Mouse (Mus musculus) hindbrain, embryonic 16.5 days (tissue): Measurements from ENCODE around the gene Rptor. TPM values are rescaled to one million over a fixed set of nuclear protein-coding genes. Genes with fewer than 3 reads are reported as not detected.
A peak's percentile ranks its signal among the peaks of the same experiment; 100 is the strongest.

Experiments
- ATAC-seq: fragments of 200-750 bp; cut with Nextera tagmentation; 2 replicates; pipeline ENCODE4 v1.8.0; 2017; ENCODE audit warnings: moderate TSS enrichment, moderate library complexity
- H3K27ac ChIP-seq: fragments of 300-500 bp; sonication (generic); 2 replicates; pipeline ENCODE4 v1.5.1; 2014; ENCODE audit warnings: low read depth, mild to moderate bottlenecking, control low read depth, low read length, moderate library complexity
- H3K27me3 ChIP-seq: fragments of 300-500 bp; sonication (generic); replicated peaks from 2 replicates; pipeline ENCODE4 v1.6.1; 2014; ENCODE audit warnings: low read length; ENCODE audit not compliant: control insufficient read depth, insufficient read depth
- H3K36me3 ChIP-seq: fragments of 300-500 bp; sonication (generic); 2 replicates; pipeline ENCODE4 v1.6.1; 2014; ENCODE audit warnings: mild to moderate bottlenecking, low read length, moderate library complexity, mixed read lengths; ENCODE audit not compliant: control insufficient read depth, insufficient read depth
- H3K4me1 ChIP-seq: fragments of 300-500 bp; sonication (generic); 2 replicates; pipeline ENCODE4 v1.6.1; 2014; ENCODE audit warnings: low read depth, low read length; ENCODE audit not compliant: control insufficient read depth, insufficient read depth
- H3K4me2 ChIP-seq: fragments of 300-500 bp; sonication (generic); 2 replicates; pipeline ENCODE4 v1.6.1; 2014; ENCODE audit warnings: mild to moderate bottlenecking, low read length, control low read depth, moderate library complexity
- H3K4me3 ChIP-seq: fragments of 300-500 bp; sonication (generic); 2 replicates; pipeline ENCODE4 v1.5.1; 2014; ENCODE audit warnings: mild to moderate bottlenecking, low read length, control low read depth, moderate library complexity
- H3K9ac ChIP-seq: fragments of 300-500 bp; sonication (generic); 2 replicates; pipeline ENCODE4 v1.6.1; 2014; ENCODE audit warnings: low read depth, mild to moderate bottlenecking, control low read depth, low read length, moderate library complexity
- H3K9me3 ChIP-seq: fragments of 300-500 bp; sonication (generic); 2 replicates; pipeline ENCODE4 v1.6.1; 2014; ENCODE audit warnings: mild to moderate bottlenecking, low read length, moderate library complexity; ENCODE audit not compliant: control insufficient read depth
- WGBS: fragments of 180-500 bp; shearing (Covaris S2); extraction: QIAGEN DNeasy Blood & Tissue Kit; methylation state at CpG from one replicate; pipeline ENCODE4 v1.1.7; 2014; 5-methylcytosine and 5-hydroxymethylcytosine counted together
- polyA plus RNA-seq: library from polyadenylated mRNA; unstranded; fragments of >200 nt; fragmentation: Nextera tagmentation; extraction: Ambion mirVana; gene quantifications from 2 replicates; pipeline ENCODE4 v1.2.1, GENCODE M21; 2015

Rptor gene
- polyA plus RNA-seq, 1 experiment from 2014 or later: 8.5 TPM

DNA sequence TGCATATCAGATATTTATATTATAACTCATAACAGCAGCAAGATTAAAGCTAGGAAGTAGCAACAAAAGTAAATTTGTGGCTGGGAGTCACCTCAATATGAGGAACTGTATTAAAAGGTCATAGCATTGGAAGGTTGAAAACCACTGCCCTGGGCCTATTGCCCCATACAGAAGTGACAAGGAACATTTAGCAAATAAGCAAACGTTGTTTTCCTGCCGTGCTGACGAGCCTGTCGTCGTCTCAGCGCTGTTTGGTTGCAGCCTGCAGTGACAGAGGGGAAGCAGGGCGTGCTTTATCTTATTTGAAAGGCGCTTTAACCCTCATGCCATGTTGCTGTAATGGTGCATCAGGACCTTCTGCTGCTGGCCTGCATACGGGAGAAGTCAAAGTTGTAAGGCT lies 273.0 kb downstream of the Rptor start:
- H3K36me3 ChIP-seq: peaks cover 29% of the 10 kb centered on the region
- ATAC-seq: no peak

DNA sequence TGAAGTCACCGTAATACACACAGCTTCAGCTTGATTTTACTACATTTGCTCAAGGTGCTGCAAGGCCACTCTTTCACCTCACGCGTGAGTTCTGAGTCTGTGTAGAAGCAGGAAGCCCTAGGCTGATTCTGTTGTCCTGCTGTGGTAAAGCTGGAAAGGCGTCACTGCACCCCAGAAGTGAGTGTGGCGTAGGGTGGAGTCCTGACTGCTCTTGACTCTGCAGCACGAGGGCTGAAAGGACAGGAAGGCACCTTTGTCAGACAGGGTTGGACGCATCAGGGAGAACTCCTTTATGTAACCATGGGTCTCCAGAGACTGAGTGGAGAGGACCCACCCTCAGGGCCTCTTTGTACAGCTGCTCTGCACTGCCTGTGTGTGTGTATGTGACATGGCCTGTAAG lies 274.4 kb downstream of the Rptor start:
- no peak for ATAC-seq
- H3K4me1 ChIP-seq: no peaks in the 10 kb centered on the region
- H3K36me3 ChIP-seq: peaks cover 24% of the 10 kb centered on the region
- H3K27me3 ChIP-seq: no peaks in the 10 kb centered on the region
- no peak overlapping the region for H3K27ac ChIP-seq
- no peak overlapping the region for H3K4me3 ChIP-seq
- no peaks in the 10 kb centered on the region for H3K9me3 ChIP-seq
- H3K9ac ChIP-seq: no peak overlapping the region
- WGBS: 88% methylated on average over 7 of the region's 7 CpGs
- H3K4me2 ChIP-seq: no peak overlapping the region

More for the DNA sequence above, 273.0 kb downstream of the Rptor start:
- Histone ChIP-seq H3K4me3 (no peak overlapping the region), H3K9me3 (no peaks in the 10 kb centered on the region), H3K27me3 (no peaks in the 10 kb centered on the region), H3K4me2 (no peak overlapping the region), H3K27ac (no peak overlapping the region), H3K9ac (no peak overlapping the region), H3K4me1 (no peaks in the 10 kb centered on the region)
- 81% methylated on average over 9 of the region's 9 CpGs for WGBS

DNA sequence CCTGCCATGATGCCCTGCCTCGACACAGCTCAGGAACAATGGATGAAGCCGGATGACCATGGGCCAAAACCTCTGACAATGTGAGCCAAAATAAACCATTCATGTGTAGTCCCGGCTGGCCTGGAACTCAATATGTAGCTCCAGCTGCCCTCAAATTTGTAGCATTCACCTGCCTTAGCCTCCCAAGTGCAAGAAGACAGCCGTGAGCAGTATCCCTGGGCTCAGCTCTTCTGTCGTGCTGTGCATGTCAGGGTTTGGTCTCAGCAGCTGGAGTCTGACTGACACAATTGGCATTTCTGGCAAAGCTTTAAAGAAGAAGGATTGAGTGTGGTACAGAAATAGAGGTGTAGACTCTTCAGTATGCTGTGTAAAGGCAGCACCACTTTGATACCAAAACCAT lies 276.9 kb downstream of the Rptor start:
- Histone ChIP-seq H3K36me3 (peaks cover 16% of the 10 kb centered on the region), H3K9ac (no peak overlapping the region), H3K4me1 (no peaks in the 10 kb centered on the region), H3K27ac (no peak overlapping the region), H3K4me3 (no peak overlapping the region), H3K27me3 (no peaks in the 10 kb centered on the region), H3K4me2 (no peak overlapping the region), H3K9me3 (no peaks in the 10 kb centered on the region)
- ATAC-seq: no peak
- WGBS: 86% methylated on average over 5 of the region's 5 CpGs

DNA sequence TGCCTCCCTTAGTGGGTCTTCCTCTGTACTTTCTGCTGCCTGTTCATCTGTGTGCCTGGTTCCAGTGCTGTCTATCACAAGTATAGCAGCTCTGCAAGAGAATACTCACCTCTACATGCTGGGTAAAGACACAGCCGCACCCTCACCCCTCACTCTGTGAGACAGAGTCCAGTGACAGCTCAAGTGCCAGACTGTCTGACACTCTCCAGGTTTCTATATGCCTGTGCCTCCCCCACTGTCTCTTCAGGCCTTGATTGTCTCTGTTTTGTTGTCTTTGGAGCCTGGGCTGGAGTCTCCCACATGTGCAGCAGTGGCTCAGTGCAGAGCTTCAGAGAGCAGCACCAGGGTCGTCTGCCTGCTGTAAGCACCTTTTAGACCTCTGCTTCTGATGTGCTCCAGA lies 280.9 kb downstream of the Rptor start:
- Histone ChIP-seq H3K4me3 (no peak overlapping the region), H3K27me3 (no peaks in the 10 kb centered on the region), H3K4me1 (no peaks in the 10 kb centered on the region), H3K9me3 (no peaks in the 10 kb centered on the region), H3K4me2 (no peak overlapping the region), H3K27ac (no peak overlapping the region), H3K36me3 (peaks cover 13% of the 10 kb centered on the region), H3K9ac (no peak overlapping the region)
- WGBS: 97% methylated on average over 2 of the region's 2 CpGs
- no peak for ATAC-seq

DNA sequence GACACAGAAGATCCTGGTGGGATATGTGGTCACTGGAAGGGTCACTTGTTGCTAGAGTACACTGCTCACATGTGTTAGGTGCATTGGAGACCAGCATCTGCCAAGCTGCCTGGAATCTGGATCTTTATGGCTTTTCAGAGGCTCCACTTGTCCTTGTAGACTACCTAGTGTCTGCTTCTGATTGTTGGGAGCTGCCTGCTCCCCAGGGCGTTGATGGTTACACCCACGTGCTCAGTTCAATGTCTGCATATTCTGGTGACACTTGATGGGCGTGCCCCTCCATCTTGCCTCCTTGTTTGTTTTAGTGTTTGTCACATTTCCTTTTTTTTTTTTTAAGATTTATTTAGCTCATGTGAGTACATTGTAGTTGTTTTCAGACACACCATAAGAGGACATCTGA lies 287.3 kb downstream of the Rptor start:
- no peak overlapping the region for H3K4me2 ChIP-seq
- H3K4me3 ChIP-seq: no peak overlapping the region
- WGBS: 91% methylated on average over 3 of the region's 3 CpGs
- H3K4me1 ChIP-seq: peaks cover 4% of the 10 kb centered on the region
- no peaks in the 10 kb centered on the region for H3K9me3 ChIP-seq
- no peaks in the 10 kb centered on the region for H3K27me3 ChIP-seq
- no peak for ATAC-seq
- H3K27ac ChIP-seq: no peak overlapping the region
- peaks cover 18% of the 10 kb centered on the region for H3K36me3 ChIP-seq
- no peak overlapping the region for H3K9ac ChIP-seq

DNA sequence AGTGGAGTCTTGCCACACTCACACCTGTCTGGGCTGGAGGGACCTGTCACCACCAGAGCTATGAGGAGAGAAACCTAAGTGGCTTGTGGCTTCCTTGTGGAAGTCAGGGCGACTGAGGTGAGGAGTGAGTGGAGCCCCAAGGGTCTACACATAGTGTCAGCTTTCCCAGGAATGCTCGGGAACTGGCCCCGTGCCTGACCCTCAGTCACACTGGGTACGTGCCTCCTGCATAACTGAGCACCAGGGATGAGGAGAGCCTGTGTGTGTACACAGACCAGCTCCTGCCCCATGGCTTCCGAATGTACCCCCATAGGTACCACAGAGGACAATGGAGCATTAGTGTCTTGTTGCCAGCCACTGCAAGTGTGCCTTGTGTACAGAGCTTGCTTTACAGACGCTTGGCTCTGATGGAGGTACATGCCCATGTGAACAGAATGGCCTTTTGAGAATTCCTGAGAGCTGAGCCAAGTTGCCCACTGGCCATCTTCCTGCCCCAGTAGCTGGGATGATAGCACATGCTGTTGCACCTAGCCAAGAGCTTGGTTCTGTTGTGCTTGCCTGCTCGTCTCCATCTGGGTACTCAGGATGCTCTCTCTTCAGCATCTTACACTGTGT lies 289.0 kb downstream of the Rptor start:
- Histone ChIP-seq H3K9me3 (no peaks in the 10 kb centered on the region), H3K4me1 (peaks cover 4% of the 10 kb centered on the region), H3K36me3 (peaks cover 20% of the 10 kb centered on the region), H3K27me3 (no peaks in the 10 kb centered on the region), H3K27ac (no peak overlapping the region), H3K4me2 (no peak overlapping the region), H3K4me3 (no peak overlapping the region), H3K9ac (no peak overlapping the region)
- WGBS: 86% methylated on average over 7 of the region's 7 CpGs
- no peak for ATAC-seq

DNA sequence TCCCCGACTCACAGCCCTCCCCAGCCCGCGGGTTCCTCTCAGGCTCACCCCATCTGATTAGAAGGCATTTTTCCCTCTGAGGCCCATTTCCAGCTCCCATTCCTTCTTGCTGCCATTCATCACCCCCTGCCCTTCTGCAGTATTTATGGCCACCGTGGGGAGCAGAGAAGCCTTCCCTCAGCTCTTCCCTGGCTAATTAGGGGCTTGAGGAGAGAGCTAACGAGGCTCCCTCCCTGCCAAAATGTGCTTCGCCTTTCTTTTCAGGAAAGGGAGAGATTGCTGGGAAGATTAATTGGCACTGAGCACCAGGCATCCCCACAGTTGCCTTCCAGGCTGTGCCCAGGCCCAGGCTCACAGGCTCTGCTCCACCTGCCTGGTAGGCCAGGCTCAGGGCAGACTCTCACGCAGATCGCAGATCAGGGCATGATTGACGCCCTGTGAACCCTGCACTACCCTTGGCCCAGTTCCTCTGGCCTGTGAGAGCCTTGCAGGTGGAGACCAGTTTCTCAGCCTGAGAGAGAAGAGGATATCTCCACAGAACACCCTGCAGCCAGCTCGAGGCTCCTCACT lies 291.0 kb downstream of the Rptor start:
- Histone ChIP-seq H3K36me3 (peaks cover 18% of the 10 kb centered on the region), H3K9ac (peak overlapping the region; percentile 44; the same call in 1 of the 2 replicates), H3K27me3 (no peaks in the 10 kb centered on the region), H3K4me2 (no peak overlapping the region), H3K4me3 (no peak overlapping the region), H3K9me3 (no peaks in the 10 kb centered on the region), H3K4me1 (peaks cover 4% of the 10 kb centered on the region), H3K27ac (peak overlapping the region; percentile 46)
- ATAC-seq: 0 out of 2 replicates have a peak, but pooled peaks have one; percentile 15
- 44% methylated on average over 10 of the region's 10 CpGs for WGBS

DNA sequence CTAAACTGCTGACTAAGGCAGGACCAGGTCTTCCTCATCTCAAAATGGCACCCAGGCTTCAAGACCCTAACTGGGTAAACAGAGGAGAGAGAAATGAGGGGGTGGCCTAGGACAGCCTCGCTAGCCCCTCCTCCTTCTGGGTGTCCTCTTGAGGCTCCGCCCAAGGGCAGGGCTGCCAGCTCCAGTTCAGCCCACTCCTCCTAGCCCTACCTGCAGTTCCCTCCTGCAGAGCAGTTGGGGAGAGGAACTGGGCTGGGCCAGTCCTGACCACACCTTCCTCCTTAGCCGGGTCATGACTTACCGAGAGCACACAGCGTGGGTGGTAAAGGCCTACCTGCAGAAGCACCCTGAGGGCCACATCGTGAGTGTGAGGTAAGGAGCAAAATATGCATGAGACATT lies 291.9 kb downstream of the Rptor start:
- ATAC-seq: no peak
- no peaks in the 10 kb centered on the region for H3K27me3 ChIP-seq
- no peak overlapping the region for H3K27ac ChIP-seq
- peaks cover 9% of the 10 kb centered on the region for H3K36me3 ChIP-seq
- WGBS: 70% methylated on average over 6 of the region's 6 CpGs
- no peak overlapping the region for H3K4me2 ChIP-seq
- no peak overlapping the region for H3K9ac ChIP-seq
- no peaks in the 10 kb centered on the region for H3K9me3 ChIP-seq
- H3K4me1 ChIP-seq: peaks cover 4% of the 10 kb centered on the region
- H3K4me3 ChIP-seq: no peak overlapping the region

DNA sequence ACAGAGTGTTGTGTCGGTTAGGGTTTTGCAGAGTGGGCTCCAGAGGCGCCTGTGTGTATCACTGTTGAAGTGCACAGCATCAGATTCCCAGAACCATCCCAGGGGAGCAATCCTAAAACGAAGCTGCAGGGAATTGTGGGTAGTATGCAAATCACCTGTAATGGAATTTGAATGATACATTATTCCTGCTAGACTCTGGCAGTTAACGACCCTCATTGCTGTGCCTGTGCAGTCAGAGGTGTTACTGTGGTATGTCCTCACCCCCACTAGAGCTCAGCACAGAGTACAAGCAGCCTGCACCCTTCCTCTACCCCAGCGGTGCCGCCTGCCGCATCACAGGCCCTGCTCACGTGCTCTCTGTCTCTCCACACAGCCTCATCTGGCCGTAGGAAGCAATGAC lies 294.3 kb downstream of the Rptor start:
- WGBS: 44% methylated on average over 9 of the region's 9 CpGs
- peaks cover 8% of the 10 kb centered on the region; the same call in 1 of the 2 replicates for H3K36me3 ChIP-seq
- no peak overlapping the region for H3K4me2 ChIP-seq
- peak overlapping the region; percentile 59 for H3K27ac ChIP-seq
- H3K4me3 ChIP-seq: no peak overlapping the region
- ATAC-seq: peak; percentile 73
- H3K9me3 ChIP-seq: no peaks in the 10 kb centered on the region
- peaks cover 4% of the 10 kb centered on the region for H3K4me1 ChIP-seq
- H3K27me3 ChIP-seq: no peaks in the 10 kb centered on the region
- H3K9ac ChIP-seq: no peak overlapping the region; the same call in 1 of the 2 replicates
